Mouse (Mus musculus): Measurements from ENCODE around the gene Zzz3.
A peak's percentile ranks its signal among the peaks of the same experiment; 100 is the strongest.
"Not testable (repeated sequence)": the region's sequence is repeated elsewhere in the genome, so short reads cannot be mapped to it uniquely, and the experiment has no call there.

The Zzz3 gene

GRCm38 (mm10) chr3:152400875-152401274 lies 5.6 kb downstream of the Zzz3 start:
- no peak for DNase-seq (ENCODE audit: extremely low read depth, low read depth)

DNA sequence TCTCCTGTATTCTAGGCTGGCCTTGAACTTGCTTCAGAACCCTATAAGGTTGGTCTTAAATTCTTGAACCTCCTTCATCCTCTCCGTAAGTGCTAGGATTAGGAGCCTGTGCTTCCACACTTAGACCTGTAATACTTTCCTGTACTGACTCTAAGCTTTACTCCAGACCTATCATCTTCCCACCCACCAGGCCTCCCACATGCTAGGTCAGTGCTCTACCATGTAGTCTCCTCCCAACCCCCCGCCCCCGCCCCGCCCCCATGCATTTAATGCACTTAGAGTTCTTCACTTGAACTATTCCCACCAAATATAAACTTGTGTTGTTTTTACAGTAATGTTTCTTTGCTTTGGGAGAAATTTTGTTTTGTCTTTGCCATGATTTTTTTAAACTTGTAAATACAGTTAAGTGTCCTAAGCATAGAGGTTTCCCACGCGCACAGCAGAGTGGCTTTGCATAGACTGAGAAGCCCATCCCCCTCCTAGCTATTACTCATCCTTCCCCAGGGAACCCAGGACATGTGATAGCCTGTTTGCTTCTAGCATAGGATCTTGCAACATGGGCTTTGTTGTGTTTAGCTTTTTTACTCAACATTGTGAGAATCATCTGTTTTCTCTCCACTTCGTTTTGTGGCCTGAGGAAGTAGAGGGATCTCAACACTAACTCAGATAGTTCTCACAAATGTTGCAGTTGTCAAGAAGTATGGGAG lies 6.8 kb downstream of the Zzz3 start:
- DNase-seq (ENCODE audit: extremely low read depth, low read depth) = no peak

- no peak for DNase-seq (ENCODE audit: extremely low read depth, low read depth)
Measured at GRCm38 (mm10) chr3:152402671-152403066, 7.4 kb downstream of the Zzz3 start.

- DNase-seq (ENCODE audit: extremely low read depth, low read depth) = no peak
Measured at GRCm38 (mm10) chr3:152403827-152404226, 8.6 kb downstream of the Zzz3 start.

GRCm38 (mm10) chr3:152405420-152405819 lies 10.1 kb downstream of the Zzz3 start:
- DNase-seq (ENCODE audit: extremely low read depth, low read depth) = no peak

DNA sequence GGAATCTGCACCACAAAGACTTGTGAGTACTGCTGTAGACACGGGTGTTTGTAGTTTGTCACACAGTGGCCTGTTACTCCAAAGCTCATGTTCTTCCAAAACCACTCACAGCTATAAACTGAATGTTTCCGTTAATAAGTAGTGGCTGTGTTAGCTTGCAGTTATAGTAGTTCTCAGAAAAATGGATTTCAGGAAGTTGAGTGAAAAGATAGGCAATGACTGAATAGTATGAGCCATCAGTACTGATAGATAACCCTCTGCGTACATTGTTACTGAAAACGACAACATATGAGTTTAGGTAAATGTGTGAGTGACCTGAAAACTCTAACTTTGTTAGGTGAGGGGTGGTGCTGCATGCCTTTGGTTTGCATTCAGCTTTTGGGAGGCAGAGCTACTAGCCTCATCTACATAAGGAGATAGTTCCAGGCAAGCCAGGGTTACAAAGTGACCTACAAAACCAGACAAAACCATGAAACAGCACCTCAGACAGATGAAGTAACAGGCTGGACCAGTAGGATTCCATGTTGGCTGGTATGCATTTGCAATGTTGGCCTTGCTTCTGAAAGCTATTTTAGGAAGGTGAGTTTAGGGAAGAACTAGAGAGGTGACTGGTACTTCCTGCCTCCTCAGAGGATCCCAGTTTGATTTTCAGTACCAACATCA lies 10.8 kb downstream of the Zzz3 start:
- peak; percentile 86 for DNase-seq (ENCODE audit: extremely low read depth, low read depth)

GRCm38 (mm10) chr3:152410980-152411551 lies 15.8 kb downstream of the Zzz3 start:
- DNase-seq (ENCODE audit: extremely low read depth, low read depth) = no peak

- DNase-seq (ENCODE audit: extremely low read depth, low read depth) = no peak
Measured at GRCm38 (mm10) chr3:152412362-152412761, 17.1 kb downstream of the Zzz3 start.

DNA sequence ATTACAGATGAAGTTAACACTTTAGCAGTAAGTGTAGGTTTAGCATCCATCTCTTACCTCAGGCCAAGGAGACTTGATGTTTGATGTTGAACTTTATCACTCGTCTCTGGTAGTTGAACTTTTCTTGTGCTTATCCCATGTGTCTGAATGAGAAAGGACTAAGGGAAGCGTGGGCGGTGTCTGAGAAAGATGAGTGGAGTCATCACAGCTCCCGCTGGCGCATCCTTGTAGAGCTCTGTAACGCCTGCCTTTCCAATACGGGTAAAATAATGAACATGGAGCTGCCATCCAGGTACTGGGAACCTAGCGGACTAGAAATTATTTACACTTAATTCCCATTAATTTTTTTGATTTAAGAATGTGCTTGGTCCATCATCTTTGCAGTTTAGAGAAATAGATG lies 33.7 kb downstream of the Zzz3 start:
- DNase-seq (ENCODE audit: extremely low read depth, low read depth) = no peak

GRCm38 (mm10) chr3:152432677-152433076 lies 37.4 kb downstream of the Zzz3 start:
- no peak for DNase-seq (ENCODE audit: extremely low read depth, low read depth)

GRCm38 (mm10) chr3:152435590-152435989 lies 40.3 kb downstream of the Zzz3 start:
- no peak for DNase-seq (ENCODE audit: extremely low read depth, low read depth)

- no peak for DNase-seq (ENCODE audit: extremely low read depth, low read depth)
Measured at GRCm38 (mm10) chr3:152438068-152438467, 42.8 kb downstream of the Zzz3 start.

DNA sequence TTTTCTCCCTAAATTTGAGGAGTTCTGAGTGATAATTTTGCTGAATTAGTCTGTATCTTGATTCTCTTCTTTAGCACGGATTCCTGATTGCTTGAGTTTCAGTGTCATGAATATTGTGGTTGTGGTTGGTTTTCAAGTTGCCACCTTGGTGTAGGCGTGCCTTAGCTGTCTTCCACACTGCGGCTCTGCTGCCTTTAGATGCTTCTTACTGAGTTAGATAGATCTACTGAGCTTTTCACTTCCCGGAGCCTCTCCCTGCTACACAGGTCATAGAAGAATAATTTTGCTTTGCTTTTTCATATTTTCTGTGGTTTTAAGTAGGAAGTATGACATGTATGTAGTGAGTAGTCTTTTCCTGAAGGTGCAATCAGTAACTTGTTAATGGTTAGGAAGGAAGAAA lies 47.5 kb downstream of the Zzz3 start:
- no peak for DNase-seq (ENCODE audit: extremely low read depth, low read depth)

DNA sequence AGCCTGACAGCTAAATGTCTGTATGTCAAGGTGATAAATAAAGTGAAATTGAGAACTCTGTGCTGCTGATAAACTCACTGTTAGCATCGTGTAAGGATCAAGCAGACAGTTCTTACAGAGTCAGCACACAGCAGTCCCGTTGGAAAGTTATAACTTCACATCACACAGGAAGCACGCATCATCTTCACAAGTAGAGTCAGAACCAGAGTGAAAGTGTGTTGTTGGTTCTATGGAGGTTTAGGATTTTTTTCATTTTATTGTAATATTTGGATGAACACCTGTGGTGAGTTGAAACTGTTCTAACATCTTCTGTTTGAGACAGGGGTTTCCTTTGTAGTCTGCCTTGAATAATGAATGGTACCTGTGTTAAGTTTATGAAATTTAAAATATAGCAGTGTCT lies 48.8 kb downstream of the Zzz3 start:
- no peak for DNase-seq (ENCODE audit: extremely low read depth, low read depth)

GRCm38 (mm10) chr3:152446966-152447365 lies 51.7 kb downstream of the Zzz3 start:
- no peak for DNase-seq (ENCODE audit: extremely low read depth, low read depth)

DNA sequence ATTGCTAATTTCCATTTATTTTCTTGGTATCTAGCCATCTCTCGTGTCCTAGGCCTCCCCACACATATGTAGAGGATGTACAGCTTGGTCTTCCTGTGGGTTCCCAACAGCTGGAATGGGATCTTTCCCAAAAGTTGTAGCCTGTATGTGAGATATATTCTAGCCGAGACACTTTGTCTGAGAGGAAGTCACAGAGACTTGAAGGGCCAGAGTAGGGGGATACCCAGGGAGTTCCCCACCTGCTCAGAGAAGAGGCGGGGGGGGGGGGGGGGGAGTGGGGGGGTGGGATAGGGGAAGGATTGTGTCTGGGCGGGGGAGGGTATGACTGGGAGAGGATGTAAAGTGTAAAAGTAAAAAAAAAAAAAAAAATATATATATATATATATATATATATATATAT lies 57.9 kb downstream of the Zzz3 start:
- DNase-seq (ENCODE audit: extremely low read depth, low read depth) = no peak

GRCm38 (mm10) chr3:152457308-152458035 lies 62.2 kb downstream of the Zzz3 start:
- DNase-seq (ENCODE audit: extremely low read depth, low read depth) = peak; percentile 85

DNA sequence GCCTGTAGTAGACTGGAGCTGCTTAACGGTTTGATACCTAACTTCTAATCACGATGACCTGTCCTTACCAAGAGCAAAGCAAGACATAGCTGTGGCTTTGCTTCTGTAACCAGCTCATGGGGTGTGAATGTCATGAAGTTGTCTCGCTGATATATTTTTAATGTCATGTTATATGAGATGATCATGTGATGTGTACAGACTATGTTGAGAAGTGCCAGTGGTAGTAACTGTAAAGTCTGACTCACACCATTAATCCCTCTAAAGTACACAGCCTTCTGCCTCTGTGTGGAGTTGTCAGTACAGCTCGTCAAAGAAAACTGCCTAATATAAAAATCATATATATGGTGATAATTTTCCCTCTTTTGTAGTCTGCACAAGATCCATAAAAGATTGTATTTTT lies 63.6 kb downstream of the Zzz3 start:
- not testable (repeated sequence) for DNase-seq (ENCODE audit: extremely low read depth, low read depth)

GRCm38 (mm10) chr3:152460802-152461201 lies 65.5 kb downstream of the Zzz3 start:
- DNase-seq (ENCODE audit: extremely low read depth, low read depth) = no peak

- DNase-seq (ENCODE audit: extremely low read depth, low read depth) = no peak
Measured at GRCm38 (mm10) chr3:152462038-152462547, 66.8 kb downstream of the Zzz3 start.

DNA sequence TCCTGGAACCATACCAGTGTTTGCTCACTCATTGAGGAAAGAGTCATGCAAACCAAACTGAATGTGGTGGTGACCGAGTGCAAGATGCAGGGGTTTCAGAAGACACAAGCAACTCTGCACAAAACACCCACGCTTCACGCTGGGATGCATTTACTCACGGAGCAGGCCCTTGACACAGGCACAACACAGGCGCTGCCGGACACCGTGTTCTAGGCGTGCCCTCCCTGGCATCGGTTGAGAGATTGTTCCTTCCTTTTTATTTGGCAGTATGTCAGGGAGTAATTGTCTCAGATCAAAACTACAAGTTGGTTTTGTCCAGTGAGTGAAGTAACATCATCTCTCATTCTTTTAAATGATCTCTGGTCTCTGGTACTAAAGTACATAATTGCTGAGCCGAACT lies 67.6 kb downstream of the Zzz3 start:
- DNase-seq (ENCODE audit: extremely low read depth, low read depth) = no peak

GRCm38 (mm10) chr3:152464462-152464861 lies 69.2 kb downstream of the Zzz3 start:
- no peak for DNase-seq (ENCODE audit: extremely low read depth, low read depth)
